1 mouse cellular context compared by ENCODE assay signal in genomic region chr14:19970845-19971244, GRCm38 (mm10).
A peak's percentile ranks its signal among the peaks of the same experiment; 100 is the strongest.
TF ChIP-seq lines count a peak whose summit lies in the region.

No protein-coding gene starts in this region.

TF ChIP-seq in MEL, 35 proteins besides CTCF, POLR2A, EP300 and RAD21 (continued from another document):
- TF ChIP-seq MEF2A (IDR thresholded peaks at IDR 0.05; ENCODE audit: extremely low read depth, insufficient replicate concordance, low read depth, low read length, poor library complexity, severe bottlenecking) (no peak), CHD2 (IDR thresholded peaks at IDR 0.05; ENCODE audit: low read length) (0 out of 2 replicates have a peak, but pooled peaks have one; percentile 13), NELFE (IDR thresholded peaks at IDR 0.05; ENCODE audit: low read depth, low read length) (no peak), TCF12 (IDR thresholded peaks at IDR 0.05; ENCODE audit: low read depth, low read length) (no peak), POLR2AphosphoS5 (IDR thresholded peaks at IDR 0.05; ENCODE audit: borderline replicate concordance, low read depth, low read length) (no peak), ZC3H11A (IDR thresholded peaks at IDR 0.05; ENCODE audit: low read depth, low read length) (no peak), POLR2AphosphoS2 (IDR thresholded peaks at IDR 0.05; ENCODE audit: low read length) (no peak), ZNF384 (IDR thresholded peaks at IDR 0.05; ENCODE audit: low read depth, low read length) (no peak), MAX (IDR thresholded peaks at IDR 0.05; ENCODE audit: low read length) (no peak), UBTF (IDR thresholded peaks at IDR 0.05; ENCODE audit: borderline replicate concordance, insufficient read depth, low read depth, low read length) (no peak), TAL1 (IDR thresholded peaks at IDR 0.05; ENCODE audit: low read length) (peak; percentile 22; the same call in 1 of the 2 replicates), USF2 (IDR thresholded peaks at IDR 0.05; ENCODE audit: borderline replicate concordance in 1 of 2, insufficient read depth in 1 of 2, low read depth in 1 of 2, low read length in 2 of 2) (no peak), BHLHE40 (IDR thresholded peaks at IDR 0.05; ENCODE audit: borderline replicate concordance, low read depth, low read length) (no peak), MAZ (IDR thresholded peaks at IDR 0.05; ENCODE audit: low read depth, low read length) (peak; percentile 70), ETS1 (IDR thresholded peaks at IDR 0.05; ENCODE audit: low read depth, low read length) (0 out of 2 replicates have a peak, but pooled peaks have one; percentile 53)
